Mouse (Mus musculus) heart, adult 8-10 months (tissue): ENCODE measurements around the gene Clip2. TPM values are rescaled to one million over a fixed set of nuclear protein-coding genes. Genes with fewer than 3 reads are reported as not detected.
"Not testable (repeated sequence)": the region's sequence is repeated elsewhere in the genome, so short reads cannot be mapped to it uniquely, and the experiment has no call there.

Experiments
- DNase-seq: peaks from one replicate; pipeline ENCODE4 v3.0.0; 2022; ENCODE audit warnings: low spot score
- microRNA-seq: library from miRNA; unstranded; fragments of <30 nt; microRNA quantifications from one replicate; pipeline ENCODE4 v1.2.0, GENCODE M21; 2022
- total RNA-seq, 4 experiments: library from RNA; stranded (reverse); gene quantifications; 2 replicates each; pipeline ENCODE4 v1.2.4; 2022

Gene Clip2
- total RNA-seq, 4 experiments from 2014 or later, result 4.5 to 6.8 (median 5.4) TPM

- DNase-seq, result no peak
These were observed 91.7 kb downstream of the Clip2 start for GRCm38 (mm10) chr5:134460546-134460945.

GRCm38 (mm10) chr5:134459096-134459495 lies 93.1 kb downstream of the Clip2 start:
- no peak for DNase-seq

- no peak for DNase-seq
These were observed 93.8 kb downstream of the Clip2 start for GRCm38 (mm10) chr5:134458416-134458815.

- no peak for DNase-seq
These were observed 94.9 kb downstream of the Clip2 start for GRCm38 (mm10) chr5:134457371-134457770.

- peak; percentile 58 for DNase-seq
These were observed 95.7 kb downstream of the Clip2 start, which contains the start of gene Gtf2ird1 for GRCm38 (mm10) chr5:134456503-134456962. TSS of gene Gtf2ird1 (minus strand) at chr5:134456716.

GRCm38 (mm10) chr5:134455914-134456423 lies 96.3 kb downstream of the Clip2 start:
- DNase-seq, result no peak

GRCm38 (mm10) chr5:134455186-134455895 lies 96.9 kb downstream of the Clip2 start:
- DNase-seq, result no peak

GRCm38 (mm10) chr5:134454421-134454820 lies 97.8 kb downstream of the Clip2 start:
- no peak for DNase-seq

GRCm38 (mm10) chr5:134453577-134453976 lies 98.7 kb downstream of the Clip2 start:
- DNase-seq, result no peak

- DNase-seq, result not testable (repeated sequence)
These were observed 105.5 kb downstream of the Clip2 start for GRCm38 (mm10) chr5:134446755-134447154.

- DNase-seq, result no peak
These were observed 106.3 kb downstream of the Clip2 start for GRCm38 (mm10) chr5:134445895-134446294.

- DNase-seq, result no peak
These were observed 106.9 kb downstream of the Clip2 start for GRCm38 (mm10) chr5:134445208-134445831.

- no peak for DNase-seq
These were observed 107.8 kb downstream of the Clip2 start for GRCm38 (mm10) chr5:134444473-134444872.

GRCm38 (mm10) chr5:134442066-134442465 lies 110.2 kb downstream of the Clip2 start:
- DNase-seq, result no peak

- DNase-seq, result no peak
These were observed 111.1 kb downstream of the Clip2 start for GRCm38 (mm10) chr5:134441105-134441504.

GRCm38 (mm10) chr5:134440098-134440497 lies 112.1 kb downstream of the Clip2 start:
- no peak for DNase-seq

- DNase-seq, result no peak
These were observed 112.8 kb downstream of the Clip2 start for GRCm38 (mm10) chr5:134439481-134439880.

Small RNA genes lying within 50 kb of the gene (microRNA-seq; reads per million reads assigned to microRNA genes)
- gene Gm26340, result not detected
- not detected for gene Mir7228

Other genes with a start within 250 kb of the Clip2 start
- gene Gtf2i, start 237.7 kb downstream of the Clip2 start, total RNA-seq, result 100 to 1,000 TPM; 183 to 210 (median 205) TPM
- gene Gtf2ird1, start 95.7 kb downstream of the Clip2 start, total RNA-seq, result 10 to 100 TPM; 20.9 to 28.3 (median 24.5) TPM
- not detected for gene Syna, start 7.7 kb upstream of the Clip2 start, total RNA-seq
- 10 to 100 TPM; 21.6 to 26.0 (median 24.6) TPM for gene Rfc2, start 28.9 kb upstream of the Clip2 start, total RNA-seq
- gene Lat2, start 62.6 kb upstream of the Clip2 start, total RNA-seq, result 1 to 10 TPM in 3 of 4 experiments, under 1 TPM in 1; 0.44 to 2.4 (median 1.8) TPM
- gene Eif4h, start 87.1 kb upstream of the Clip2 start, total RNA-seq, result 100 to 1,000 TPM; 124 to 141 (median 129) TPM
- 1 to 10 TPM; 3.8 to 5.1 (median 4.0) TPM for gene Limk1, start 136.2 kb upstream of the Clip2 start, total RNA-seq
- gene Eln, start 194.9 kb upstream of the Clip2 start, total RNA-seq, result 10 to 100 TPM; 14.7 to 26.2 (median 17.6) TPM